Mouse (Mus musculus) embryo, embryonic 10 days (tissue): ENCODE data around the gene Macrod2.
"Not testable (repeated sequence)": the region's sequence is repeated elsewhere in the genome, so short reads cannot be mapped to it uniquely, and the experiment has no call there.

Source experiments
- DNase-seq: peaks from one replicate; pipeline ENCODE4 v3.0.0-alpha.2; 2015; ENCODE audit warnings: low spot score

Macrod2 gene

GRCm38 (mm10) chr2:140704146-140704545 lies 309.0 kb downstream of the Macrod2 start:
- DNase-seq: peak; percentile 73

GRCm38 (mm10) chr2:140705278-140705677 lies 310.2 kb downstream of the Macrod2 start:
- DNase-seq: peak; percentile 73

GRCm38 (mm10) chr2:140707550-140707949 lies 312.4 kb downstream of the Macrod2 start:
- no peak for DNase-seq

- DNase-seq: no peak
Observed at GRCm38 (mm10) chr2:140715822-140716221, 320.7 kb downstream of the Macrod2 start.

- no peak for DNase-seq
Observed at GRCm38 (mm10) chr2:140717407-140717806, 322.3 kb downstream of the Macrod2 start.

- no peak for DNase-seq
Observed at GRCm38 (mm10) chr2:140732616-140733183, 337.6 kb downstream of the Macrod2 start.

GRCm38 (mm10) chr2:140740511-140740910 lies 345.4 kb downstream of the Macrod2 start:
- no peak for DNase-seq

GRCm38 (mm10) chr2:140742954-140743353 lies 347.8 kb downstream of the Macrod2 start:
- DNase-seq: not testable (repeated sequence)

- DNase-seq: no peak
Observed at GRCm38 (mm10) chr2:140758881-140759280, 363.8 kb downstream of the Macrod2 start.

GRCm38 (mm10) chr2:140759732-140760131 lies 364.6 kb downstream of the Macrod2 start:
- no peak for DNase-seq

GRCm38 (mm10) chr2:140760137-140760536 lies 365.0 kb downstream of the Macrod2 start:
- no peak for DNase-seq

- DNase-seq: no peak
Observed at GRCm38 (mm10) chr2:140763076-140763891, 368.2 kb downstream of the Macrod2 start.

GRCm38 (mm10) chr2:140769473-140769872 lies 374.4 kb downstream of the Macrod2 start:
- no peak for DNase-seq

- no peak for DNase-seq
Observed at GRCm38 (mm10) chr2:140772825-140773224, 377.7 kb downstream of the Macrod2 start.

- no peak for DNase-seq
Observed at GRCm38 (mm10) chr2:140773456-140773855, 378.3 kb downstream of the Macrod2 start.

- no peak for DNase-seq
Observed at GRCm38 (mm10) chr2:140774808-140775370, 379.8 kb downstream of the Macrod2 start.

GRCm38 (mm10) chr2:140775448-140776101 lies 380.5 kb downstream of the Macrod2 start:
- DNase-seq: no peak

GRCm38 (mm10) chr2:140778212-140778611 lies 383.1 kb downstream of the Macrod2 start:
- DNase-seq: no peak

GRCm38 (mm10) chr2:140783041-140783440 lies 387.9 kb downstream of the Macrod2 start:
- no peak for DNase-seq

GRCm38 (mm10) chr2:140784626-140785025 lies 389.5 kb downstream of the Macrod2 start:
- no peak for DNase-seq

- no peak for DNase-seq
Observed at GRCm38 (mm10) chr2:140790363-140790762, 395.3 kb downstream of the Macrod2 start.

GRCm38 (mm10) chr2:140793886-140794608 lies 398.9 kb downstream of the Macrod2 start:
- no peak for DNase-seq
